Mouse (Mus musculus) left cerebral cortex, postnatal 14 days (tissue): ENCODE measurements around the gene Bach1. TPM values are rescaled to one million over a fixed set of nuclear protein-coding genes. Genes with fewer than 3 reads are reported as not detected.
A peak's percentile ranks its signal among the peaks of the same experiment; 100 is the strongest.

Source experiments
- DNase-seq, 2 experiments: peaks; one replicate each; pipeline ENCODE4 v3.0.0; 2021 to 2022; ENCODE audit warnings: low spot score in 2 of 2, mixed read lengths in 1 of 2
- intact Hi-C: fragments of 180-260 bp; cut with DNase I; formaldehyde crosslinking; loops from one replicate; pipeline ENCODE4 v1.15.1; 2025
- total RNA-seq, 2 experiments: library from RNA; stranded (reverse); gene quantifications; 2 replicates each; pipeline ENCODE4 v1.2.3; 2021

The Bach1 gene
- total RNA-seq, 2 experiments from 2014 or later = 14.0 to 14.2 TPM

DNA sequence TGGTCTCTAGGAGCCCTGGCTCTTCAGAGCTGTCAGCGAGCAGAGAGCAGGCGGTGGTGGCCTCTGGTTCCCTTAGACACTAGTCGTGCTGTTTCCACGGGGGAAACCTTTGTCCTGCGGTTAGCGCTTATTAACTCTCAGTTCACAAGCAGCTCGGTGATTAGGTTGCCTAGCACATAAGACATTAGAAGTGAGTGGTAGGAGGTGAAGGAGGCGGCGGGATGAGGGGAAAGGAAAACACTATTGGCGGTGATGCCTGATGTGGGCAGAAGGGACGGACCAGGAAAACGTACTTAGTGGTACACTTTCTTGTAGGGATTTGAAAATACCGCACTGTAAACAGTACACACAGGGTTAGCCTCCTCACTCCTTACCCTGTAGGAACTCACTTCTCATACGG is 29.2 kb downstream of the Bach1 start:
- intact Hi-C loops = no loop called here
- no peak for DNase-seq

DNA sequence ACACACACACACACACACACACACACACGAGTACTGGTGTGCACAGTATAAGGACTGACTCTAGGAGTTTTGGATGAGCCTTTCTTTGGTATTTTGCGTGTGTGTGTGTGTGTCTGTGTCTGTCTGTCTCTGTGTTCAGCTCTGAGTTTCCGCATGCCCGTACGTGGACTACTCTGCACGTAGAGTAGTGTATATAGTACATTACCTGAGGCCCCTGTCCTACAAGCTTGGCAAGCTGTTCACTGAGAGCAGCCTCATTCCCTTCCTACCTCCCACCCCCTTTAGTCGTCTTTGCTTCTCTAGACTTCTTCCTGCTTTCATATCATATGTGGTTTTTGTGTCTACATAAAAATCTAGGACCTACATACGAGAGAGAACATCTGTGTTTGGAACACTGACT is 30.0 kb downstream of the Bach1 start:
- DNase-seq = no peak
- intact Hi-C loops = loop anchor here (1.0 kb wide), 1 partner anchor 9 kb away; no protein-coding TSS in a partner anchor

DNA sequence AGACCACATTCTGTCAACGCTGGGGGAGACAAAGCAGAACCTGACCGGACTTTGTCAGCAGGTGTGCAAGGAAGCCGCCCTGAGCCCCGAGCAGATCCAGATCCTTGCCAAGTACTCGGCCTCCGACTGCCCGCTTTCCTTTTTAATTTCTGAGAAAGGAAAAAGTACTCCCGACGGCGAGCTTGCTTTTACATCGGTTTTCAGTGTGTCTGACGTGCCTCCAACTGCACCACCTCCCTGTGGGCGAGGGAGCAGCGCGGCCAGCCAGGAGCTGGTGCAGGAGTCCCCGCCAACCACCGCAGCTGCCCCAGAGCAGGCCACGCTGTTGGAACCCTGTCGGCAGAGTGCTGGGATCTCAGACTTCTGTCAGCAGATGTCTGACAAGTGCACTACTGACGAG is 30.7 kb downstream of the Bach1 start:
- no peak for DNase-seq
- intact Hi-C loops = loop anchor here (1.0 kb wide), 1 partner anchor 10 kb away; no protein-coding TSS in a partner anchor

DNA sequence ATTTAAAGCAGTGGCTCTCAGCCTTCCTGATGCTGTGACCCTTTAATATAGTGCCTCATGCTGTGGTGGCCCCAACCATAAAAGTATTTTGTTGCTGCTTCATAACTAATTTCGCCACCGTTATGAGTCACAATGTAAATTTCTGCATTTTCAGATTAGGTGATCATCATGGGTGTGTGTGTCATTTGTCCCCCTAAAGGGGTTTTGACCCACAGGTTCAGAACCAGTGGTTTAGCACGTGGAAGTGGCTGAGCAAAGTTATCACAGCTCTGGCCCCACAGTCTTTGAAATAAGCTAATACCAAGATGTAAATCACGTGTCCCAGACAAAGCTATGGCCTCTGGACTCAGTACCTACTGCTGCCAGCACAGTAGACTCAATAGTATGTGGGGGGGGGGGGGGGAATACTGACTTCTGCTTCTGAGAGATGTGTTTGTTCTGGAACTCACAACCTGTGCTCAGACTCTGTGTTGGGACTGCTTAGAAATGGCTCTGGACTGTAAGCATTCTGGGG is 36.2 kb downstream of the Bach1 start:
- DNase-seq = no peak
- intact Hi-C loops = no loop called here

DNA sequence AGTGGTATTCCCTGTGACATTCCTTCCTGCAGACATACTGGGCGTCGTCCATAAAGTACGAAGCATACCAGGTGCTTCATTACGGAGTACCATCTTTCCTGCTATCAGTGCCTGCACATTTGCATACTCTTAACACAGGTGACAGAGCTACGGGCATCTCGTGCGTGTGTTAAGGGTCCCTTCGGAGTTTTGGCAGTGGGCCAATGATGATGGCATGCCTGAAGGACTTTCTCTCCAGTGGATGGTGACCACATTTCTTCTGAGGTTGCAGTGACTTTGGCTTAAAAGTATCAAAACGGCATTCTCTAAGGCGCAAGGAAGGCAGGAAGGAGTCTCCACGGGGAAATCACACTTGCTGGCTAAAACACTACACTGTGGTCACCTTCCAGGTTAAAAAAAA is 37.4 kb downstream of the Bach1 start:
- intact Hi-C loops = no loop called here

DNA sequence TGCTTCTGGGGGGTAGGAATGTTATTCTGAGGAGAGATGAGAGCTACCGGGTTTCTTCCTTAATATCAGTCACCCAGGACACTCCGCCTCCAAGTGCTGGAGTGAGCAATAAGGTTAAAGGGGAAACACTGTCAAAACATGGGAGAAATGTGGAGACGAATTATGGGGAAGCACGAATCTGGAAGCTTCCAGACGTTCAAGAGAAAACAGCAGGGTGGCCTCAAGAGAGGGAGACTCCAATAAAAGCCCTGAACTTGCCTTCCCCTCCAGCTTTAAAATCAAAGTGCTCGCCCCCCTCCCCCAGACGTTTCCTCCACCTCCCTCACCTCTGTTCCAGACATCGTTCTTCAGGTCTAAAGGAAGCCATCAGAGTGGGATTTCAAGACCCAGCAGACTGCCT is 38.6 kb downstream of the Bach1 start:
- intact Hi-C loops = no loop called here
- no peak for DNase-seq

More for the DNA sequence above, 37.4 kb downstream of the Bach1 start:
- no peak for DNase-seq

DNA sequence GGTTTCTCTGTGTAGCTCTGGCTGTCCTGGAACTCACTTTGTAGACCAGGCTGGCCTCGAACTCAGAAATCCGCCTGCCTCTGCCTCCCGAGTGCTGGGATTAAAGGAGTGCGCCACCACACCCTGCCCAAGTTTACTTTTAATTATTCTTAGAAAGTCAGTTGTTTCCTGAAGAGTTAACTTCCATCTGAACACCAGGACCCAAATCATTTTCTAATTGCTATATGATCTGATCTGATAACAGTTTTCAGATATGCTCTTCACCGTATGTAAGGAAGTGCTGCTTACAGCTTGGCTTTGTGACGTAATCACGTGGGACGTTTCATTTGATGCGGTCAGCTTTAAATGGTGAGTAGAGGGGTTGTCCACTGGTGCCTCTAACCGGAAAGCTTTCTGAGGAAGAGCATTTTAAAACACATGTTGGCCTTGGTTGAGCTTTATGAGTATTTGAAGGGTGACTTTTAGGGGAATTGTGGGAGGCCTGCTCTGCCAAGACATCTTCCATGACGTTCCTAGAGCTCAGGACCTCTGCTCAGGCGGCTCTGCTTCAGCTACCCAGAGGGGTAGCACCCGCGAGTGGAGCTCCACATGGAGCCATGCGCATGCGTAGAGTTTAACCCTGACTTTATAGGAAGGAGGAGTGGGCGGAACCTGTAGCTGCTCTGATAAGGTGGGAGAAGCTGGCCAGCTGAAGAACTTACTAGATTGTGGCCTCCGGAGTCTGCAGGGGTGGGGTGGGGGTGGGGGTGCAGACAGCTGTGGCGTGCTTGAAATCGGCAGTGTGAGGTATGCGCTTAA is 39.3 kb downstream of the Bach1 start:
- no peak for DNase-seq
- intact Hi-C loops = no loop called here

DNA sequence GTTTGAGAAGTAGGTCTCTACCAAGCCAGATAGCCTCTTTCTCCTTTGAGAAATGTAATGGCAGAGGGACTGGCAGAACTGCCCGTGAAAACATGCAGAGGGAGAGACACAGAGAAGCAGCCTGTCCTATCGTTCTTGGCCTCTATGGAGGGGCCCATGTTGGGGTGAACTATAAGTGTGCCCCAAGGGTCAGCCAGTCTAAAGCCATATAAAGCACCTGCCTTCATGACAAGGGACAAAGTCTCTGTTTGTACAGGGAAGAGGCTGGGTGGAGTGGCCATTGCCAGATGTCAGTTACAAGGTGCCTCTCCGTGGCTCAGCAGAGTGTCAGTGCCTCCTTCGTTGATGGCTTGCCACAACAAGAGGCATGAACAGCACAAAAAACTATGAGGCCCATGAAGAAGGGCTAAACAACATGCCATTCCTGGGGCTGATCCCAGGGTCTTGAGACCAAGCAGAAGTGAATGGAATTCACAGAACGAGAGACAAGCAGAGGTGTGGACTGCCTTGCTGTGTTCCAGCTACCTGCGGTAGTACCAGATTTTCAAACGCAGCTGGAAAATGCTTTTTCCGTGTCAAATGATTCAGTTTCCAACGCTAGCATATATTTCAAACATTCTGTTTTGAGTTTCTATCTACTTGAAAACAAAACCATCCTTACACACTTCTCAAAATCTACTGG is 42.4 kb downstream of the Bach1 start:
- intact Hi-C loops = no loop called here
- DNase-seq = no peak

DNA sequence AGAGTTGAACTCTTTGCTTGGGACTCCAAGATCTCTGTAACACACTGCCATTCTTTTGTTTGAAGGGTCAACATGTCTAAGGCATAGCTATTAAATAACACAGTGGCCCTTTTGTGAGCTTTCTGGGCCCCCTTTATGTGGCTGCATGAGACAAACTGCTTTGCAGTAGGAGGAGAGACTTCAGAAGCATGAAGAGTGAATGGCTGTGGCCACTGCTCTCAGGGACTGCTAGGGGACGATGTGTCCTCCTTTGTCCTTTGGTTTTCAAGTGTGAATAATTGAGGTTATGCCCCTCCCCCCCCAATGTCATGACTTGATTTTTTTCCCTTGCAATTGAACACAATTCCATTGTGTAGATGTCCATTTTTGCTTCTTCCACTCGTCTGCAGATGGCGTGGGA is 44.9 kb downstream of the Bach1 start:
- no peak for DNase-seq
- intact Hi-C loops = no loop called here

DNA sequence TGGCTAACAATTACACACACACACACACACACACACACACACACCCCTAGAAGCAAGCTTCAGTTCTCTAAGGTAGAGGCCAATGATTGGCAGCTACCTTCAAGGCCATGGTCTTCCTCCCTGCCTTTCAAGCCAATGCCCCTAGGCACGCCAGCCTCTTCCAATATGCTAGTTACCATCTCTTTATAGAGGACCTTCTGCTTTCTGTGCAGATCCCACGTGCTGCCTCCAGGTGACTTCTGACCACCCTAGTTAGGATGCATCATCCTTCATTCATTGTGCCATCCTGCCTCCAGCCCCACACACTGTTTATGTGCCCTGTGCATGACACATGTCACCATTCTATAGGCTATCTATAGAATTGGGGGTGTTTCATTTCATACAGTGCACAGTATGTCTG is 45.6 kb downstream of the Bach1 start:
- DNase-seq = no peak
- intact Hi-C loops = no loop called here

DNA sequence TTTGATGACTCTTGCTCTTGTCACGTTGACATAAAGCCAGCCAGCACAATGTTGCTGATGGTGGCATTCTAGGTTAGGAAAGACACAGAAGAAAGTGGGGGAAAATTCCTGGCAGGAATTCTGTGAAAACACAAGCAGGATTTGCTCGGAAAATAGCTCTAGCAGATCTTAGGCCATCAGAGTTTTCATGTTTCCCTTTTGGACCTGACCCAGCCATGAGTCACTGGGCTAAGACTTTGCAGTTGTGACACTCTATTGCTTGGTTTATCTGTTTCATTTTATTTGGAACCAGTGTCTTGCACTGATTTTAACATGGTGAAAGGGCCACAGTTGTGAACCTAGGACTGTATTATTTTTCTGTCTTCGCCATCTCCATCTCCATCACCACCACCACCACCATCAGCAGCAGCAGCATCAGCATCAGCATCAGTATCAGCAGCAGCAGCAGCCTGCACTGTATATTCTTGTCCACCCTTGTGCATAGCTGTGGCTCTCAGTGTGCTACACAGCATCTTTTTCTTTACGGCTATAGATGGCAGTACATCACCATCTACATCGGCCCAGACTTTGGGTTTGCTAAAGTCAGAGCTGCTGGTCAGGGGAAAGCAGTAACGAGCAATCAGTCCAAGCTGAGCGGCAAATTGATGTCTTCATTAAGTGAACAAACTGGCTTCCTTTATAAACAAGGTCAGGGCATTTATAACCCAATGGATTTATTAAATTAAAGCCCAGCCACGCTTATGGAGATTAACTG is 46.6 kb downstream of the Bach1 start:
- intact Hi-C loops = loop anchor here (5.0 kb wide), 1 partner anchor 148 kb away; no protein-coding TSS in a partner anchor
- DNase-seq = no peak

DNA sequence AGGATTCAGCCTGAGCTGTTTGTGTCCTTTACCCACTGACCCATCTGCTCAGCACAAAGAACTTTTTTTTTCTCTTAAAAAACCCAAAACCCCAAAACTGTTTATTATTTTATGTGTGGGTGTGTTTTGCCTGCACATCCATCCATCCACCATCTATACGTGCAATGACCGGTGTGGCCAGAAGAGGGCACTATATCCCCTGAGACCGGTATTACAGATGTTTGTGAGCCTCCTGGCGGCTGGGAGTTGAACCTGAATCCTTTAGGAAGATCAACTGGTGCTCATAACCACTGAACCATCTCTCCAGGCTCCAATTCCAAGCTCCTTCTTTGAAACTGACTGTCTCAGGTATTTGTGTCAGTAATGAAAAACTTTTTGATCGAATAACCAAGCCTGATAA is 48.0 kb downstream of the Bach1 start:
- intact Hi-C loops = loop anchor here (5.0 kb wide), 1 partner anchor 149 kb away; no protein-coding TSS in a partner anchor
- DNase-seq = peak; percentile 62 to 71

DNA sequence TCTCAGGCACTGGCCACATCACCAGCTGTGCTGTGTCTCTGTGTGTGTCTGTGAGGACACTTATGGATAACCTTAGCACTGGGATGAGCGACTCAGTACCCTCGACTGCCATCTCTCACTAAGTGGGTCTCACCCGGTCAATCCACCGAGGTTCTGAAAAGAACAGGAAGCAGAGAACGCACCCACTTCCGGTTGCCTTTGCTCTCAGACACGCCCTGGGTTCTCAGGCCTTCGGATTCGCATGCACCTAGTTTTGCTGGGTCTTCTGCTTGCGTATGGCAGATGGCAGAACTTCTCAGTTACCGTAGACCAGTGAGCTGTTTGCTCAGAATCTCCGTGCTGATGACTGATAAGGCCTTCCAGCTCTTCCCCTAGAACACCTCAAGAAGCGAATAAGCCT is 52.5 kb downstream of the Bach1 start:
- DNase-seq = no peak
- intact Hi-C loops = no loop called here

DNA sequence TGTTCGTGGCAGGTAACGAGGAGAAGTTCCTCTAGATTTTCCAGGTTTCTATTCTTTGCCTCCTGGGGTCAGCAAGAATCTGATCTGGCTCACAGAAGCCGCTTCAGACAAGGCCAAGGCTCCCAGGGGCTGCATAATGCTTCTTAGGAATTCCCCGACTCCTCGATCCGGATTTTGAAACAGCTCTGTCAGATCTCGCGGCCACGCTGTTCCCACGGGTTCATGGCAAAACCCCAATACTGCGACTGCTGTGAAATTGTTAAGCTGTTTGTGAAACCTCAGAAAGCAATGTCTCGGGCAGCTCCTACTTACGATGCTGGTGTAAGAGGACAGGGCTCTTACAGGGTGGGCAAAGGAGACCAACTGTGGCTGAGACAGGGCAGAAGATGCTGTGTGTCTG is 53.7 kb downstream of the Bach1 start:
- intact Hi-C loops = loop anchor here (2.0 kb wide), 1 partner anchor 246 kb away; no protein-coding TSS in a partner anchor
- DNase-seq = peak in 1 of 2 experiments; percentile 12

DNA sequence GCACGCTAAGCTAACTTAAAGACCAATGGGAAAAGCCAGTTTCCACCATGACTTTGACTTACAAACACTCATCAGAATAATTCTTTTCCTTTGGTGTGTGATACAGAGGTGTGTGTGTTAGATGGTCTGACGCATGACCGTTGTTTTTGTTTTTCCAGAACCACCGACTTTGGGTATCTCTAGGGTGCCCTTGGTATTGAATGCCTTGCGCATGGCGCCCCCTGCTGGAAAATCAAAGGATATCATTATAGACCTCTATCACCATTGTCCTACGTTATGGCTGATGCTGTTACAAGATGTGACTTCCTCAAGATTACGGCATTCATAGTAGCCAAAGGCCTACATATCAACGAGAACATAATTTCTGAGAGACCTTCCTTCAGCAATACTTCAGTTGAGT is 56.1 kb downstream of the Bach1 start:
- peak; percentile 17 to 34 for DNase-seq
- intact Hi-C loops = no loop called here

DNA sequence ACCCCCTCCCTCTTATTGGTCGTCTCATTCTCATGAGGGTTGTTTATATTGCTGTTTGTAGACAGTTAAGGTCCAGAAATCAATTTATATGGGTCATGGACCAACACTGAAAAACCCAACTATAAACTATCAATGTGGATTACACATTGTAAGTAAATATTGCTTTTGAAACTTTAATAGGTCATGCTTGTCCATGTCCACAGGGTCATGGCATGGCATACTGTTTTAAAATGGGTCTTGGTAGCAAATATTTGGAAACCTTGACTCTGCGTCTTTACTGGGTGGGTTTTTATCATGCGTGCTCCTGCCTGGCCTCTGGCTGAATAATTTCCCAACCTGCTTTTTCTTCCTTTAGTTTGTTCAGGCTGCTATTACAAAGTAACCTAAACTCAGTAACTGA is 57.2 kb downstream of the Bach1 start:
- DNase-seq = no peak
- intact Hi-C loops = no loop called here

DNA sequence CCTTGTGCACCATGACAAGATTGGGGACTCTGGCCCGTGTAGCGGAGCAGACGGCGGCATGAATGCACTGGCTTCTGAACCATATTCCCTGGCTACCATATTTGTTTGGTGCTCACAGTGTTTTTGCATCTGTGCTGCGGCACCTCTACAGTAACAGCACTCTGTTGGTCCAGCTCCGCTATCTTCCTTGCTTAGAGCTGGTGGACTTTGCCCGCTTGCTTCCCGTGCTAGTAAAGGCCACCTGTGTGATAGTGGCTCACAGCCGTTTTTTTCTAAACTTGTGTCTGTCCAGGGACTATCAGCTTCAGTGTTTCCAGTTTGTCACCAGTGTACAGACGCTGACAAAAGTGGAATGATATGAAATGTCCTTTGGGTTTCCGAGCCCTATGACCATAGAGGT is 59.3 kb downstream of the Bach1 start:
- intact Hi-C loops = no loop called here
- DNase-seq = no peak

DNA sequence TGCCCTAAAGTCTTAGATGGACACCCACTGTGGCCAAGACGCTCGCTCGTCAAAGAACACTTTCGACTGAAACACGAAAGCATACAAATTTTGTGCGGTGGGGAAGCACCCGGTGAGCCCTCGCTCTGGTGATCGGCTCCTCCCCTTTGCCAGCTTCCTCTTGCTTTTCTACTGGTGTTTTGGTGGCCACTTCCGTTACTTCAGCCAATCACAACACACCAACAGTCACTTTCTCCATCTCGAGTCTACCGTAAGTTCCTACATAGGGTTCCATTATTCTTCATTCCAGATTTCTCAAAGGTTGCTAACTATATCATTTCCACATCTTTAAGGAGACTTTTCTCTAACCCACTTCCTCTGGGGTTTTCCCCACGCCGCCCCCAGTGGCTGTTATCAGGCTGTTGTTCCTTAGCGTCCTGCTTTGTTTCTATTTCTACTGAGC is 65.9 kb downstream of the Bach1 start:
- intact Hi-C loops = no loop called here

DNA sequence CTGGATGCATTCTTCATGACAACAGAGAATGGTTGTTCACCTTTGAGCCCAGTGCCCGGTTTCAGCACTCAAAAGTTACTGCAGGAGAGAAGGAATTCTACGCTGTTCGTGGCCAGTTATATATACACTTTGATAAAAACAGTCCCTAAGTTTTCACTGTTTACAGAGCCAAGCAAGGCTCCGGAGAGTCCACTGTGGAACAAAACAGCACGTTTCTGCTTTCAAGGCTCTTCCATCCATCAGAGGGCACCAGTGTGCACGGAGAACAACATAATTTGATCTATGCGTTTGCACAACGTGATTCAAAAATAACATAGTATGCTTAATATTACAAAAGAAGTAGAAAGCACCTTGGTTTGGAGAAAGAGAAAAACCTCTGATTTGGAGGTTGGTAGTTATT is 67.2 kb downstream of the Bach1 start:
- peak in 1 of 2 experiments; percentile 16 for DNase-seq
- intact Hi-C loops = loop anchor here (2.0 kb wide), 1 partner anchor 439 kb away; no protein-coding TSS in a partner anchor

More for the DNA sequence above, 65.9 kb downstream of the Bach1 start:
- DNase-seq = no peak

DNA sequence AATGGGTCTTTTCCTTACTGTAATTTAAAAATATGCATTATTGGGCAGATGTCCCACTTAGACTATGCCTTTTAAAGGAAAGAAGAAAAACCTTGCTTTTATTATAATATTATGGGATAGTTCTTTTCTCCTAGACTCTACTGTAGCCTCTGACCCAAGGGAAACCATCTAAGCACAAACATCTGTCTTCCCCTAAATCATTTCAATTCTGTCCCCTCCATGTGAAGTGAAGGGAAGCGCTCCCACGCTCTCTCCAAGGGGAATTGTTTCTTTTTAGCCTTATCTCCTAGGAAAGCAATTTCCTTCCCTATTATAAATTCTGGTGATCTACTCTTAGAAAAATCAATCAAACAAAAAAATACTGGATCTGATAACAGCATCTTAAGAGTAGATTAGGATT is 71.8 kb downstream of the Bach1 start:
- intact Hi-C loops = no loop called here
- DNase-seq = no peak
